ENCODE assay signal across 26 mouse cellular contexts in the genomic region with DNA sequence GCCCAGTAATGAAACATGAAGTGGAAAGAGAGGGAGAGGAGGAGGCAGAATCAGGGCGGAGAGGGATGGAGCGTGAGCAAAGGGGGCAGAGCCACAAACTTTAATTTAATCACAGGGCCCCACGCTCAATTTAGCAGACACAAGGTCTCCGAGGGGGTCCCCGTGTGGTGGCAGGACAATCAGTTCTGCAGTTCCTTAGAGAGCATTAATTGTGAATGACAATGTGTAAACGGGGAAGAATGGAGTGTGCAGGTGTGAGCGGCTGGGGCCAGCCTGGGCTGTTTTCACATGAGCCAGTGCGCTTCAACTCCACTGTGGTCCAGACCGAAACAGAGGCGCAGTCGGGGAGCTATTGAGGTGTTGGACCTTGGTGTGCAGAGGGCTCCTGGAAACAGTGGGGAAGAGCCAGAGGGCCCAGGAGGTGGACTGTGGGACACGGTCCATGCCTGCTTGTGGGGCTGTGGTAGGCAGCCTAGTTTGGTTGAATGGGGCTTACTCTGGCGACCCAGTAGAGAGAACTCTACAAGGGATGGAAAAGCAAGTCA. TPM values are rescaled to one million over a fixed set of nuclear protein-coding genes. Genes with fewer than 3 reads are reported as not detected.
DNase-seq lines count a peak whose midpoint lies in the region; ATAC-seq and TF ChIP-seq lines count a peak whose summit lies in the region.
"Had no signal": no experiment of that assay in that cellular context is flagged by ENCODE, and none has a peak within 500 bp of the region (broad histone marks: within the 10 kb centered on the region; RNA-seq: fewer than 3 reads in every experiment).

No protein-coding gene starts in this region.

- H3K4me3 ChIP-seq in forebrain, embryonic 10.5 days = no peak overlapping the region
- no peak overlapping the region for H3K4me3 ChIP-seq in forebrain, embryonic 12.5 days (replicated peaks)
- no peak overlapping the region for H3K4me3 ChIP-seq in hindbrain, embryonic 10.5 days
- no peak overlapping the region for H3K4me3 ChIP-seq in hindbrain, embryonic 16.5 days (ENCODE audit: low read length)
- H3K4me3 ChIP-seq: heart, embryonic 15.5 days; hindbrain, embryonic 13.5 days had no signal

- no peaks in the 10 kb centered on the region for H3K36me3 ChIP-seq in forebrain, embryonic 10.5 days (replicated peaks)
- no peaks in the 10 kb centered on the region for H3K36me3 ChIP-seq in forebrain, embryonic 12.5 days (replicated peaks)
- no peaks in the 10 kb centered on the region for H3K36me3 ChIP-seq in hindbrain, embryonic 10.5 days
- no peaks in the 10 kb centered on the region for H3K36me3 ChIP-seq in hindbrain, embryonic 16.5 days (ENCODE audit: control insufficient read depth, insufficient read depth, low read length)
- H3K36me3 ChIP-seq: heart, embryonic 15.5 days; hindbrain, embryonic 13.5 days had no signal

- no peak overlapping the region for H3K4me2 ChIP-seq in forebrain, embryonic 12.5 days
- H3K4me2 ChIP-seq in hindbrain, embryonic 16.5 days (ENCODE audit: low read length) = no peak overlapping the region
- H3K4me2 ChIP-seq: heart, embryonic 15.5 days; hindbrain, embryonic 13.5 days; lung, embryonic 14.5 days had no signal

- no peak for TF ChIP-seq POLR2A in brain, embryonic 14.5 days (IDR thresholded peaks at IDR 0.05; ENCODE audit: borderline replicate concordance, extremely low read depth, insufficient read depth, insufficient read length, poor library complexity, severe bottlenecking)

- no peak for DNase-seq in forebrain, embryonic 10.5 days (ENCODE audit: extremely low spot score, low spot score)
- DNase-seq in hindbrain, embryonic 10.5 days (ENCODE audit: low spot score) = no peak
- peak; percentile 84 for DNase-seq in A20 (ENCODE audit: low read depth, low spot score)
- peak; percentile 39 for DNase-seq in brain, embryonic 14.5 days (ENCODE audit: low read depth)
- DNase-seq in lung, adult 18-20 months = no peak
- DNase-seq in frontal cortex, postnatal 14 days (ENCODE audit: low spot score in 2 of 2) = no peak
- DNase-seq: adrenal gland, adult 2 months; cerebellum, adult 8-10 months; cerebellum, postnatal 25 days; heart, postnatal 36 days; kidney, adult 9 months; kidney, postnatal 14 days; liver; lung, embryonic 14.5 days; lung, postnatal 14 days; right cerebral cortex, postnatal 4 days had no signal

- H3K9ac ChIP-seq in forebrain, embryonic 12.5 days = no peak overlapping the region
- H3K9ac ChIP-seq in hindbrain, embryonic 16.5 days (ENCODE audit: low read depth, low read length) = no peak overlapping the region
- H3K9ac ChIP-seq: heart, embryonic 15.5 days; hindbrain, embryonic 13.5 days; liver, embryonic 14.5 days; lung, embryonic 14.5 days had no signal

- H3K4me1 ChIP-seq in forebrain, embryonic 10.5 days = peaks cover 20% of the 10 kb centered on the region
- H3K4me1 ChIP-seq in forebrain, embryonic 12.5 days = peaks cover 8% of the 10 kb centered on the region
- peaks cover 10% of the 10 kb centered on the region for H3K4me1 ChIP-seq in hindbrain, embryonic 10.5 days (replicated peaks)
- H3K4me1 ChIP-seq in hindbrain, embryonic 16.5 days (ENCODE audit: control insufficient read depth, insufficient read depth, low read depth, low read length) = no peaks in the 10 kb centered on the region
- H3K4me1 ChIP-seq: heart, embryonic 15.5 days had no signal

- H3K9me3 ChIP-seq in forebrain, embryonic 10.5 days = peaks cover 4% of the 10 kb centered on the region; the same call in 1 of the 2 replicates
- no peaks in the 10 kb centered on the region for H3K9me3 ChIP-seq in forebrain, embryonic 12.5 days
- H3K9me3 ChIP-seq in hindbrain, embryonic 10.5 days = peaks cover 11% of the 10 kb centered on the region
- no peaks in the 10 kb centered on the region for H3K9me3 ChIP-seq in hindbrain, embryonic 16.5 days (ENCODE audit: control insufficient read depth, low read length)
- H3K9me3 ChIP-seq: heart, embryonic 15.5 days; hindbrain, embryonic 13.5 days had no signal

- peaks cover 26% of the 10 kb centered on the region; the same call in 1 of the 2 replicates for H3K27me3 ChIP-seq in forebrain, embryonic 10.5 days (ENCODE audit: poor library complexity, severe bottlenecking)
- peaks cover 13% of the 10 kb centered on the region for H3K27me3 ChIP-seq in forebrain, embryonic 12.5 days
- H3K27me3 ChIP-seq in hindbrain, embryonic 10.5 days (ENCODE audit: insufficient read depth, poor library complexity, severe bottlenecking) = 0 out of 2 replicates have a peak, but pooled peaks cover 6% of the 10 kb centered on the region
- no peaks in the 10 kb centered on the region for H3K27me3 ChIP-seq in hindbrain, embryonic 16.5 days (replicated peaks; ENCODE audit: control insufficient read depth, insufficient read depth, low read length)
- H3K27me3 ChIP-seq: heart, embryonic 15.5 days had no signal

- 49% methylated on average over 13 of the region's 13 CpGs for WGBS in forebrain, embryonic 10.5 days
- 31% methylated on average over 13 of the region's 13 CpGs for WGBS in forebrain, embryonic 12.5 days
- 56% methylated on average over 13 of the region's 13 CpGs for WGBS in hindbrain, embryonic 10.5 days
- 37% methylated on average over 13 of the region's 13 CpGs for WGBS in hindbrain, embryonic 16.5 days

- H3K27ac ChIP-seq in forebrain, embryonic 10.5 days = peak overlapping the region; percentile 60; the same call in 1 of the 2 replicates
- no peak overlapping the region for H3K27ac ChIP-seq in forebrain, embryonic 12.5 days
- H3K27ac ChIP-seq in hindbrain, embryonic 10.5 days = 0 out of 2 replicates have a peak overlapping the region, but pooled peaks have one; percentile 47
- H3K27ac ChIP-seq in hindbrain, embryonic 16.5 days (ENCODE audit: low read depth, low read length) = no peak overlapping the region
- H3K27ac ChIP-seq: heart, embryonic 15.5 days; hindbrain, embryonic 13.5 days; liver, embryonic 14.5 days had no signal

- TF ChIP-seq CTCF in brain, embryonic 14.5 days (IDR thresholded peaks at IDR 0.05; ENCODE audit: borderline replicate concordance, extremely low read depth, insufficient read depth, insufficient read length) = no peak

- ATAC-seq in forebrain, embryonic 12.5 days (ENCODE audit: low FRiP score) = no peak
- ATAC-seq in hindbrain, embryonic 16.5 days = no peak
- ATAC-seq: activated CD4-positive, CD25-positive, alpha-beta regulatory T cell, adult 4 months; forebrain, embryonic 14.5 days; intestine, postnatal 0 days had no signal

RNA-seq across cellular contexts. Expression of gene Slc10a1, which starts 22.5 kb away (rescaled TPM):
- polyA plus RNA-seq in forebrain, embryonic 10.5 days (2016; fragmentation: Nextera tagmentation; extraction: Ambion mirVana) = 0.60 and 0.79 TPM in 2 replicates
- 0.99 and 1.4 TPM in 2 replicates for polyA plus RNA-seq in forebrain, embryonic 12.5 days (2016; fragmentation: Nextera tagmentation; extraction: Ambion mirVana)
- polyA plus RNA-seq in hindbrain, embryonic 10.5 days (2016; fragmentation: Nextera tagmentation; extraction: Ambion mirVana) = 0.26 and 0.36 TPM in 2 replicates
- polyA plus RNA-seq in hindbrain, embryonic 16.5 days (2015; fragmentation: Nextera tagmentation; extraction: Ambion mirVana) = 0.43 and 0.61 TPM in 2 replicates
- polyA plus RNA-seq in brain, embryonic 14.5 days (2012; rRNA removed) = not detected in 2 replicates
- polyA plus RNA-seq: spleen, adult 2 months; urinary bladder, adult 2 months had no signal

RNA-seq across cellular contexts. Expression of gene Smoc1, which starts 35.6 kb away (rescaled TPM):
- 14.9 and 15.9 TPM in 2 replicates for polyA plus RNA-seq in forebrain, embryonic 10.5 days (2016; fragmentation: Nextera tagmentation; extraction: Ambion mirVana)
- 7.3 and 8.5 TPM in 2 replicates for polyA plus RNA-seq in forebrain, embryonic 12.5 days (2016; fragmentation: Nextera tagmentation; extraction: Ambion mirVana)
- polyA plus RNA-seq in hindbrain, embryonic 10.5 days (2016; fragmentation: Nextera tagmentation; extraction: Ambion mirVana) = 21.1 and 35.2 TPM in 2 replicates
- 34.3 and 36.3 TPM in 2 replicates for polyA plus RNA-seq in hindbrain, embryonic 16.5 days (2015; fragmentation: Nextera tagmentation; extraction: Ambion mirVana)
- 22.4 and 40.0 TPM in 2 replicates for polyA plus RNA-seq in brain, embryonic 14.5 days (2012; rRNA removed)

RNA-seq across cellular contexts. Expression of gene Srsf5, which starts 45.7 kb away (rescaled TPM):
- 538 and 563 TPM in 2 replicates for polyA plus RNA-seq in forebrain, embryonic 10.5 days (2016; fragmentation: Nextera tagmentation; extraction: Ambion mirVana)
- 656 and 658 TPM in 2 replicates for polyA plus RNA-seq in forebrain, embryonic 12.5 days (2016; fragmentation: Nextera tagmentation; extraction: Ambion mirVana)
- 403 and 492 TPM in 2 replicates for polyA plus RNA-seq in hindbrain, embryonic 10.5 days (2016; fragmentation: Nextera tagmentation; extraction: Ambion mirVana)
- 371 and 381 TPM in 2 replicates for polyA plus RNA-seq in hindbrain, embryonic 16.5 days (2015; fragmentation: Nextera tagmentation; extraction: Ambion mirVana)
- polyA plus RNA-seq in brain, embryonic 14.5 days (2012; rRNA removed) = 544 and 552 TPM in 2 replicates

Comparison
In these comparisons a context has a peak if more than half of its experiments do, and no peak if none do; other contexts are left out.
1. H3K27ac ChIP-seq: peak in forebrain, embryonic 10.5 days (single experiment) and hindbrain, embryonic 10.5 days (single experiment); none in forebrain, embryonic 12.5 days (single experiment) and hindbrain, embryonic 16.5 days (single experiment).
2. DNase-seq: peak in A20 (single experiment) and brain, embryonic 14.5 days (single experiment); none in forebrain, embryonic 10.5 days (single experiment), hindbrain, embryonic 10.5 days (single experiment), lung, adult 18-20 months (0 of 2) and frontal cortex, postnatal 14 days (0 of 2).